Comparison of ENCODE assay signal across 8 mouse cellular contexts in genomic region chr2:25580621-25581101, GRCm38 (mm10). TPM values are rescaled to one million over a fixed set of nuclear protein-coding genes. Genes with fewer than 3 reads are reported as not detected.
DNase-seq lines count a peak whose midpoint lies in the region; ATAC-seq and TF ChIP-seq lines count a peak whose summit lies in the region.

No protein-coding gene starts in this region.

- no peak for ATAC-seq in cerebellum, adult (ENCODE audit: insufficient number of reproducible peaks, low FRiP score, low TSS enrichment)
- no peak for ATAC-seq in stomach, embryonic 15.5 days (ENCODE audit: insufficient read depth, low FRiP score, low read depth)
- no peak for ATAC-seq in stomach, postnatal 0 days (ENCODE audit: low FRiP score, low TSS enrichment)

- WGBS in stomach, embryonic 15.5 days, result 44% methylated on average over 6 of the region's 6 CpGs
- 38% methylated on average over 6 of the region's 6 CpGs for WGBS in stomach, postnatal 0 days

- TF ChIP-seq CTCF in stomach, postnatal 0 days (IDR thresholded peaks at IDR 0.05; ENCODE audit: low read depth), result no peak

- peak overlapping the region; percentile 40; the same call in 1 of the 2 replicates for H3K4me3 ChIP-seq in stomach, embryonic 15.5 days (replicated peaks)
- no peak overlapping the region for H3K4me3 ChIP-seq in stomach, postnatal 0 days (ENCODE audit: low read depth, low read length)

- peaks cover 60% of the 10 kb centered on the region for H3K4me1 ChIP-seq in stomach, embryonic 15.5 days
- H3K4me1 ChIP-seq in stomach, postnatal 0 days (replicated peaks; ENCODE audit: control insufficient read depth, insufficient read depth), result peaks cover 11% of the 10 kb centered on the region; the same call in 1 of the 2 replicates

- H3K36me3 ChIP-seq in stomach, embryonic 15.5 days, result peaks cover 16% of the 10 kb centered on the region
- H3K36me3 ChIP-seq in stomach, postnatal 0 days (ENCODE audit: control insufficient read depth, insufficient read depth, low read length), result peaks cover 6% of the 10 kb centered on the region
- H3K36me3 ChIP-seq in splenic B cell, adult 2 months (ENCODE audit: control insufficient read depth, insufficient read depth, low read length, poor library complexity, severe bottlenecking), result no peaks in the 10 kb centered on the region; the same call in 1 of the 2 replicates

- DNase-seq in cerebellum, adult 11-12 months, result peak; percentile 71
- DNase-seq in stomach, postnatal 0 days (ENCODE audit: low spot score), result no peak
- peak; percentile 44 to 55 for DNase-seq in layer of hippocampus, adult 8-10 months (ENCODE audit: low spot score in 2 of 2)
- peak; percentile 22 for DNase-seq in splenic B cell, adult 2 months (ENCODE audit: low read depth, low spot score)
- no peak for DNase-seq in kidney, adult 9 months
- no peak for DNase-seq in spleen, adult 12 weeks (ENCODE audit: low spot score)

- H3K4me2 ChIP-seq in stomach, embryonic 15.5 days, result no peak overlapping the region
- no peak overlapping the region; the same call in 1 of the 2 replicates for H3K4me2 ChIP-seq in stomach, postnatal 0 days (replicated peaks; ENCODE audit: low read depth)

- H3K9ac ChIP-seq in stomach, embryonic 15.5 days, result no peak overlapping the region
- no peak overlapping the region for H3K9ac ChIP-seq in stomach, postnatal 0 days (ENCODE audit: low read length)

- peaks cover 52% of the 10 kb centered on the region for H3K27me3 ChIP-seq in stomach, embryonic 15.5 days (replicated peaks)
- H3K27me3 ChIP-seq in stomach, postnatal 0 days (ENCODE audit: control insufficient read depth, insufficient read depth, low read length), result peaks cover 26% of the 10 kb centered on the region
- no peaks in the 10 kb centered on the region for H3K27me3 ChIP-seq in splenic B cell, adult 2 months (ENCODE audit: control insufficient read depth, insufficient read depth, low read length, poor library complexity, severe bottlenecking)

- no peak for TF ChIP-seq EP300 in stomach, postnatal 0 days (optimal IDR thresholded peaks at IDR 0.05)

- H3K9me3 ChIP-seq in stomach, embryonic 15.5 days, result no peaks in the 10 kb centered on the region
- no peaks in the 10 kb centered on the region for H3K9me3 ChIP-seq in stomach, postnatal 0 days (ENCODE audit: control insufficient read depth, low read length)

- H3K27ac ChIP-seq in stomach, embryonic 15.5 days, result no peak overlapping the region
- H3K27ac ChIP-seq in stomach, postnatal 0 days (replicated peaks), result no peak overlapping the region

RNA-seq across cellular contexts. Expression of gene Ajm1, which starts 0.9 kb away (rescaled TPM):
- 1.0 and 1.1 TPM in 2 replicates for polyA plus RNA-seq in stomach, embryonic 15.5 days (2015; fragmentation: Nextera tagmentation; extraction: Ambion mirVana)
- 0.29 and 0.52 TPM in 2 replicates for polyA plus RNA-seq in stomach, postnatal 0 days (2015; fragmentation: Nextera tagmentation; extraction: Ambion mirVana)
- 100 to 1,000 TPM in 1 of 4 experiments, 10 to 100 TPM in 3; 82.9 to 103 (median 92.4) TPM for total RNA-seq in layer of hippocampus, adult 8-10 months (2022)

RNA-seq across cellular contexts. Expression of gene Phpt1, which starts 5.6 kb away (rescaled TPM):
- 144 and 151 TPM in 2 replicates for polyA plus RNA-seq in stomach, embryonic 15.5 days (2015; fragmentation: Nextera tagmentation; extraction: Ambion mirVana)
- 87.0 and 87.5 TPM in 2 replicates for polyA plus RNA-seq in stomach, postnatal 0 days (2015; fragmentation: Nextera tagmentation; extraction: Ambion mirVana)
- 10 to 100 TPM; 64.6 to 76.6 (median 69.6) TPM for total RNA-seq in layer of hippocampus, adult 8-10 months (2022)

RNA-seq across cellular contexts. Expression of gene Mamdc4, which starts 6.0 kb away (rescaled TPM):
- polyA plus RNA-seq in stomach, embryonic 15.5 days (2015; fragmentation: Nextera tagmentation; extraction: Ambion mirVana), result 74.5 and 104 TPM in 2 replicates
- 0.34 and 0.55 TPM in 2 replicates for polyA plus RNA-seq in stomach, postnatal 0 days (2015; fragmentation: Nextera tagmentation; extraction: Ambion mirVana)
- 1 to 10 TPM in 3 of 4 experiments, under 1 TPM in 1; 0.96 to 3.8 (median 2.0) TPM for total RNA-seq in layer of hippocampus, adult 8-10 months (2022)

RNA-seq across cellular contexts. Expression of gene Edf1, which starts 23.0 kb away (rescaled TPM):
- polyA plus RNA-seq in stomach, embryonic 15.5 days (2015; fragmentation: Nextera tagmentation; extraction: Ambion mirVana), result 371 and 375 TPM in 2 replicates
- polyA plus RNA-seq in stomach, postnatal 0 days (2015; fragmentation: Nextera tagmentation; extraction: Ambion mirVana), result 351 and 372 TPM in 2 replicates
- total RNA-seq in layer of hippocampus, adult 8-10 months (2022), result 100 to 1,000 TPM; 124 to 203 (median 161) TPM

RNA-seq across cellular contexts. Expression of gene Rabl6, which starts 27.7 kb away (rescaled TPM):
- polyA plus RNA-seq in stomach, embryonic 15.5 days (2015; fragmentation: Nextera tagmentation; extraction: Ambion mirVana), result 64.2 and 65.6 TPM in 2 replicates
- polyA plus RNA-seq in stomach, postnatal 0 days (2015; fragmentation: Nextera tagmentation; extraction: Ambion mirVana), result 30.9 and 32.2 TPM in 2 replicates
- total RNA-seq in layer of hippocampus, adult 8-10 months (2022), result 100 to 1,000 TPM; 127 to 168 (median 150) TPM

Comparison
In these comparisons a context has a peak if more than half of its experiments do, and no peak if none do; other contexts are left out.
1. RNA of gene Mamdc4, which starts 6.0 kb away (polyA plus RNA-seq): 74.5 to 104 TPM in stomach, embryonic 15.5 days; 0.34 to 0.55 TPM in stomach, postnatal 0 days; every median in the first group is over 10 times any median in the second.
2. DNase-seq: peak in cerebellum, adult 11-12 months (single experiment), layer of hippocampus, adult 8-10 months (2 of 2) and splenic B cell, adult 2 months (single experiment); none in stomach, postnatal 0 days (single experiment), kidney, adult 9 months (single experiment) and spleen, adult 12 weeks (single experiment).